Mouse (Mus musculus) frontal cortex, adult (tissue): ENCODE measurements around the gene Entpd7.

Source experiments
- ATAC-seq: cut with Nextera tagmentation; 2 replicates; pipeline ENCODE4 v1.9.2; 2017; ENCODE audit warnings: mild to moderate bottlenecking, moderate library complexity, mixed read lengths; ENCODE audit not compliant: low TSS enrichment

Entpd7 gene

DNA sequence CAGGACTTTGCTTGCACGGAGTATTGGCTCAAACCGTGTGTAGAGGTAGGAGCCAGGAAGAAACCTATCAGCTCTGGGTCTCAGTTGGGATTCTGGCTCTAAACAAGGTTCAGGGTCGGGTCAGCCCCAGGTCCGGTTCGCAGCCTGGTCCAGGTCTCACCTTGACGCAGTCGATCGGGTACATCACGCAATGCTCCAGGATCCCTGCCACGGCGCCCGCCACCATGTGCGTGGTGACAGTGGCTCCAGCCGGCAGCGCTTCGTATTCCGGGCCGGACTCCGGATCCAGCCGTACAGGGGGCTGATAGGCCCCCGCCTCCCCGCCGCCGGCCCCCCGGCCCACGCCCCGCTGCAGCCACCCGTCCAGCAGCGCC, 15.2 kb upstream of the Entpd7 start:
- no peak for ATAC-seq

DNA sequence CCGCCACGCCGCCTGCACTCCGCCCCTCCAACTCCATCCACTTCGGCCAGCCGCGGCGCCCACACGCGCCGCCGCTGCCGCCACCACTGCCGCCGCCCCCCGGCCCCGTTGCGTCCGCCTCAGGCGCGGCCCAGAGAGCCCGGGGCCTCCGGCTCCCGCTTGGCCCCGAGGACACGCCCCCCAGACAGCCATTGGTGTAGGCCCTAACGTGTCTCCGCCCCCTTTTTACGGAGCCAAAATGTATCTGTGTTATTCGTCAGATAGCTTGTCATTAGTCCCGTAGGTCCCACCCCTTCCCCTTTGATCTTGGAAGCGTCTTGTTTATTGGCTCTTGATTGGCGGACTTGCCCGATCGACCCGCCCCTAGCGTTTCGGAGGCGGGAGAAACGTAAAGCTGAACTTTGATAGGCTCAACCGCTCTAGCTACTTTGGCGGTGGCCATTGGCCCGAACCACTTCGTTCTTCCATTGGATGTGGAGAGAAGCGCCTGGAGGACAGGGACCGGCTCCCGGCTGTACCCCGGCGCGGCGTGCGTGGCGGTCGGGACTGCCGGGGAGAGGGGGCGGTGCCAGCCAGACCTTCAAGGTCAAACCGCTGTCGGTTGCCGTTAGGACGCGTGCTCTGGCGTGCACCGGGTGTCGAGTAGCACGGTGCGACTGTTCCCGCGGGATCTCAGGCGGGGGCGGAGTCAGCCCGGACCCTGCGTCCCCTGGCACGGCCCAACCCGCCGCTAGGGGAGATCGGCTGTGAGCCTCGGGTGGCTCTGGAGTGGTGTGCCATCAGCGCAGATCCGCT, 14.5 kb upstream of the Entpd7 start, which contains the start of gene Slc25a28:
TSS of gene Slc25a28 (minus strand) at position 152 of the 795 bp plus-strand sequence.
- peak; percentile 88 for ATAC-seq

DNA sequence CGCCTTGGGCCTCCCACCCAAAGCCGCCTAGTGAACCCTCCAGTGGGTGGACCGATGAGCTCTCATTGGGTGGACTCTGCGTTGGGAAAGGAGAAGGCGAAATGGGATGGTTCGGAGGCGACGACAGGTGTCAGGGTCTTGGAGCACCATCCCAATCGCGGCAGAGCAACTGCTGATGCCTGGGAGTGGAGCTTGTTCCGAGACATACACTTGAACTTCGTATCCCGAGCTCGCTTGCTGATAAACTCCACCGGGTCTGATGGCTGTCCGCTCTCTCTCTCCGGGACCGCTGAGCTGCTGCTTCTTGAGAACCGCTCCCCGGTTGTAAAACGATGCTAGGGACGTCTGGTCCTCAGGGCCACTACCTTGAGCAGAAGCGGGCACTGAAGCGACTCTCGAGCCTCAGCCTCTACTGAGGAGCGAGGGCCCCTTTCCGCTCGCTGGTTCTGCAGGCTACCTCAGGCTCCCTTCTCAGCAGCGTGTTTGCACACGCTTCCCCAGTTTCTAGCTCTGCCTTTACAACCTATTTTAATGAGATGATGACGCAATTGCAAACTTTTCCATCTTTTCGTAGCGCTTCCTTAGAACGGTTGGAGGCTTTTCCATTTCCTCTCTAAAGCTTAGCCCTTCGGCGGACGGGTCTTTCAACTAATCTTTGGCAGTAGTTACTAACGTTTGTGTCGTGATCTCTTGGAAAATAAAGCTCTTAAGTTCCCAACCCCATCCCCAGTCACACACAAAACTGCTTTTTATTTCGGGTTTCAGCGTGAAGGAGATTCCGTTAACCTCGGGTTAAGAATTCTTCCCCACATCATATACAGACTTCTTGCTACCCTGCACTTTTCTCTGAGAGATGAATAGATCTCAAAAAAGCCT, 13.7 kb upstream of the Entpd7 start:
- peak; percentile 31 for ATAC-seq

DNA sequence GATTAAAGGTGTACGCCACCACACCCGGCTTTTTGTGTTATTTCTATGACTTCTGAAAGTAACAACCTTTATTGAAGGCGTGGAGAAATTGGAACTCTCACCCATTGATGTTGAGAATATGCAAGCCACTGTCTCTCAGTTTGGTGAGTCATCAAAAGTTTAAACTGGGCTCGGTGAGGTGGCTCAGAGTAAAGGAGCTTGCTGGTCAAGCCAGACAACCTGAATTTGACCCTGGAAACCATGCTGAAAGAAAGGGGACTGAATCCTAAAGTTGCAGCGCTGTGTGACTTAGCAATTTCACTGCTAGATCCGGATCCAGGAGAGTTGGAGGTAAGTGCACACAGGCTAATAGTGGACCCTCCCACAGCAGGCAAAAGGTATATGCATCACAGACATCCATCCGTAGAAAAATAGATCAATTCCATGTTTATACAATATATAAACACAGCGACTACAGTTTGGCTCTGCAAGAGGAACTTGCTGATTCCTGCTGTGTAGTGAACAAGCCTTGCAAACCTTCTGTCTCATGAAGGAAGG, 10.9 kb upstream of the Entpd7 start:
- no peak for ATAC-seq

DNA sequence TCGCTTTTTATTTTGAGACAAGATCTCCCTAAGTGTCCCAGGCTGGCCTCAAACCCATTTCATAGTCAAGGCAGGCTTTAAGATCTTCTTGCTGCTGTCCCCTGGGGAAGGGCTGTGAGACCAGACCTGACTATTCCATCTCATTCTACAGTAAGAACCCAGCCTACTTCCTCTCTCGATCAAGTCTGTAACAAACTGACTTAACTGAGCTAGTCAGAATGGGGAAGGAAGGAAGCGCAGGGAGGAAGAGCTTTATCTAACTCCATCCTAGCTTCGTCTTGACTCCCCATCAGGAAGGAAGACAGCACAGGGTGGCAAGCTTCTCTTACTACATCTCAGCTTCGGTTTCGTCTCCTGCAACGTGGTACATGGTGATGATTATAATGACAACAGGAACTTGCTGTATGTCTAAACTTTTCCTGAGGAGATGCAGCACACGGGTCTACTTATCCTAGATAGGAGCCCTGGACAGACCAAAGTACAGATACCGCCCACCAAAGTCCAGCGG, 9.9 kb upstream of the Entpd7 start:
- no peak for ATAC-seq

DNA sequence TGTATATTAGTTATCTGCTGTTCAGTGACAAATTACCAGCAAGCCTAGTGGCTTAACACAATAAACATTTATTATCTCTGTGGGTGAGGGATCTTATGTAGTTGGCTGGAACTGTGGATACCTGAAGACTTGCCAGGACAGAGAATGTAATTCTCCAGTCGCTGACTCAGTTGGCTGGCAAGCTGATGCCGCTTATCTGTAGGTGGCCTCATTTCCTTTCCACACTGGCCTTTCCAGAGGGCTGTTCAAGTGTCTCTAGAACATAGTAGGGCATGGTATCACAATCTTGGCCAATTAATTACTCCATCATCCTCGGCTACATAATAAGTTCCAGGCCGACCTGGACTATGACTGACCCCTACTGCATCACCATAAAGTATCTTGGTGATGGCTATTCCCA, 7.9 kb upstream of the Entpd7 start:
- no peak for ATAC-seq

DNA sequence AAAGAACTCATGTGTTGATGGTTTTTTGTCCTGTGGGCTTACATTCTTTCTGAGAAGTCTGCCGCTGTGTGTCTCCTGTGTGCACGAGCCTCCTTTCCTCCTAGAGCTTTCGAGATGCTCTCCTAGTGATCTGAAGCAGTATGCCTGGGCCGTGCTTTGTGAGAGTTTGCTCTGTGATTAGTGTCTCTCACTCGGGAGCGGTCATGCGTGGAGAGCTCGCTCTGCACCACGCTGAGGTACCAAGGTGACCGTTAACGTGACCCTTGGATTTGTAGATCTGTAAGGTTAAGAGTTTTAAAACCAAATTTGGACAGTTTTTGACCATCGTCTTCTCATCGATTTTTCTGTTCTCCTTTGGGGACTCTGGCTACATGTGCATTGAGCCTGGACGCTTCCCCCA, 3.3 kb downstream of the Entpd7 start:
- ATAC-seq, result no peak

DNA sequence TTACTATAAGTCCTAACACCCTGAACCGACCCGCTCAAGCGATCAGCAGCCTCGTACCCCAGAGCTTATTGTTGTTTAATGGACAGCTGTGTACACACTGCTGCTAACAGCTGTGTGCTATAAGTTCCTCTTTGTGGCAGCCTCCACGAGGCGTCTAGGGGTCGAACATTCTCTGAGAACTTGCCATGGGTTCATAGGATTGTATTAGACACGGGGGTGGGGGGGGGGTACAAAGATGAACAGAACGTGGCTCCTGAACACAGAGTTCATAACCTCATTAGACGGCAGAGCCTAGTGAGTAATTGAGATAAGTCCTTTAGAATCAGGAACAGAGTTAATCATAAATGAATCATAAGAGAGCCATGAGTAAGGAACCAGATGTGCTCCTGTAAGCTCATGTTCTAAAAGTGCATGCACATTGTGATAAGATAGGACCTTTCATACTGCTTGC, 6.1 kb downstream of the Entpd7 start:
- no peak for ATAC-seq

DNA sequence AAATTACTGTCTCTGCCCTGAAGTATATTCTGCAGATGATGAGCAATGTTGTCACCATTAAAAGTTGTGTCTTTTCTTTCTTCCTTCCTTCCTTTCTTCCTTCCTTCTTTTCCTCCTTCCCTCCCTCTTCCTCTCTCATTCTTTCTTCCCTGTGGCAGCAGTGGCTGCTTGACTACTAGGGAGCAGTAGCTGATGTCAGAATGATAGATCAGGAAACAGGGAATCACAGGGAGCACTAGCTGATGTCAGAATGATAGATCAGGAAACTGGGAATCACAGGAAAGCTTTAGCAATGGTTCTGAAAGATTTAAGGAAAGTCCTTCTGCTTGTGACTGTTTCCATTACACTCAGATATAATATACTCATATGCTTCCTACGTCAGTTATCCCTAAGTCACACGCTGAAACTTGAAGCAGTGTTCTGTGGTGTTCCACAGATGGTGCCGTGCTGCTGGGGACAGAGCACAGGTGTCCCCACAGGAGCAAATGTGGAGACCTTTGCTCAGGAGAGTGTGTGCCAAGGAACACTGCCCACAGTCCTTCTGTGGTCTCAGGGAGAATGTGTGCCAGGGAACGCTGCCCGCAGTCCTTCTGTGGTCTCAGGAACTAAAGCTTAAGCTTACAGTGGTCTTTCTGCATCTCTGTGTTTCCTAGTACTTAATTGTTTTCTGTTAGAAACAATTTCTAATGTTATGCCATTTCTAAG, 8.3 kb downstream of the Entpd7 start:
- ATAC-seq, result peak; percentile 66

DNA sequence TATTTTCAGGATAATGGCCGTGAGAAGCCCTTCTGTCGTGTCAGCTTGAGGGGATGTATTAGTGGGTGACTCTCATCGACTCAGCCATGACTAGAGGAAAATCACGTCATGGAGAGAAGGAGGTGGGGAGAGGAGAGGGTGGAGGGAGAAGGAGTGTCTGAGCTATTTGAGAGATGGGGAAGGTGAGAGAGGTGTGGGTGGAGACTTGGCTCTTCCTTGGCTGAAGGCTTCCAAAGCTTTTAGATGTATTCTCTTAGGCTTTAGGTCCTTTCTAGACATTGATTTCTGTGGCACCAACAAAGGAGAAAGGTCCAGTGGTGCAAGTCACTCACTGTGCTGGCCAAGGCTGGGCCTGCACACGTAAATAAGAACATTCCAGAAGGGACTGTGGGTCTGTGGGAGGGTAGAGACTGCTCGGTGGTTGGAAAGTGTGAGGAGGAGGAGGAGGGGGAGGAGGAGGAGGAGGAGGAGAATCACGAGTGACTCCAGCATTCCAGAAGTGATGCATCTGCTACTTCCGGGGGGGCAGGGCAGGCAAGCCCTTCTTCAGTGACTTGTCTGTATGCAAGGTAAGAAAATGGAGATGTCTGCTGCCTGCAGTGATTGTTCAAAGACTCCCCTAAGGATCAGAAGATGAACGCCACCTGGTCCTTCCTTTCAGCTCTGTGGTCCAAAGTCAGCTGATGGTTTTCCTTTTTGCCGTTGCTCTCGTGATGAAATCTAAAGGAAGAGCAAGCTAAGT, 9.7 kb downstream of the Entpd7 start:
- peak; percentile 74 for ATAC-seq

DNA sequence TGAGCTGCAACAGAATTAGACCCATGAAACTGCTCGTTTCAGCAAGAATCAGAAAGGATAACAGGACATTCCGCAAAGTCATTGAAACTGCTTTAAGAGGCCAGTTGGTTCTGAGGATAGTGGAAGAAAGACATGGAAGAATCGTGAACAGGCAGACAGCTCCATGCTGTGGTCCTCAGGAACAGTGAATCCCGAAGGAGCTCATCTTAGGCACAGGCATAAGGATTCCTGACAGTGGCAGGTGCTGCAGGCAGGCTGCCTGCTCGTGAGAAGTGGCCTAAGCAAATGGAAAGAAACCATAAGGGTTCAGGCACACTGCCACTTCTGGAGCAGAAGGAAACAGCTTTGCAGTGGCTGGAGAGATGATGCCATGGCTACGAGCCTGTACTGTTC, 10.3 kb downstream of the Entpd7 start:
- ATAC-seq, result peak; percentile 58

DNA sequence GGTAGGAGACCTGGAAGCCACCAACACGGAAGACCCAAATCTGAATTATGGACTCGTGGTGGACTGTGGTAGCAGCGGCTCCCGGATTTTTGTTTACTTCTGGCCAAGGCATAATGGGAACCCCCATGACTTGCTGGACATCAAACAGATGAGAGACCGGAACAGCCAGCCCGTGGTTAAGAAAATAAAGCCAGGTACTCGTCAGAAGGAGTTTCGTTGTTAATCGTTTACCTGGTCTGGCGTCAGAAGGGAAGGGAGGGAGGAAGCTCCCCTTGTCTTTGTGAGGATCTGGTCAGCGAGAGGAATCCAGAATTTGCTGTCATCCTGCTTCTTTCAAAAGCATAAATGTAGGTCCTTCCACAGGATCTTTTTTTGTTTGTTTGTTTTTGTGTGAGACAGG, 14.7 kb downstream of the Entpd7 start:
- ATAC-seq, result no peak

DNA sequence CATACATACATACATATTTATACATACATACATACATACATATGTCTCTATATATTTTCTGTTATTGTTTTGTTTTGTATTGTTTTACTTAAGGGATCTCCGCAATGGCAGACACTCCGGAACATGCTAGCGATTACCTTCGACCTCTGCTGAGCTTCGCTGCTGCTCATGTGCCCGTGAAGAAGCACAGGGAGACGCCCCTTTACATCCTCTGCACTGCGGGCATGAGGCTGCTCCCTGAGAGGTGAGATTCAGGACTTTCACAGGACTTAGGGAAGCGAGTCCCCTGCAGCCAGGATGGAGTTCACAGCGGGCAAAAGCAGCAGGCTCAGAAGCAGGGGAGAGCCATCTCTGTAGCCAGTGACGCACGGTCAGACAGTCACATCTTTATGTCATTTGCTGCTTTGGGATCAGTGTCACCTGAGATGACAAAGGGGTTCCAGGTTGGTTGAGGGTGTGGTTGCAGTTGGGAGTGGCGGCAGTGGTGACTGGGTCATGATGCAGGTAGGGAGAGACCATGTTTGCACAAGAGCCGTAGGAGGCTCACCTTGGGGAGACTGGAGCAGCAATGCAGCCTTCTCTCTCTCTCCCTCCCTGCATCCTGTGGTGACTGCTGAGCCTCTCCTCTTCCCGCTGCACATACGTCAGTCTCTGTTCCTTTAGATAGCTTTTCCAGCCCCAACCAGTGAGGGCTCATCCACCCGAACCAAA, 15.5 kb downstream of the Entpd7 start:
- ATAC-seq, result no peak

DNA sequence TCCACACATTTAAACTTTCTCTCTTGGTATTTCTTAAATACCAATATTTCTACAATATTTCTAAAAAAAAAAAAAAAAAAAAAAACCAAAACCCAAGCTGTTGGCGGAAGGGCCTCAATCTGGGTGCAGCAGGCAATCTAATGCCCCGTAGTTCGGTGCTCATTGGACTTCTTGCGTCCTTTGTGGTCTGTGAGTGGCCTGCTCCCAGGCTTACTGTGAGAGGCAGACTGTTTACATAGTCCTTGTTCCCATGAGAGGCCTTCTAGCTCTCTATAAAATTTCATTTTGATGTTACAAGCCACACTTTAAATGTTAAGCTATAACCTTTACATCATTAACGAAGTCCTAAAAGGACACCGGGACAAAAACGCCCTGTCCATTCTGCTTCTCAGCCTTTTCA, 18.7 kb downstream of the Entpd7 start:
- no peak for ATAC-seq

DNA sequence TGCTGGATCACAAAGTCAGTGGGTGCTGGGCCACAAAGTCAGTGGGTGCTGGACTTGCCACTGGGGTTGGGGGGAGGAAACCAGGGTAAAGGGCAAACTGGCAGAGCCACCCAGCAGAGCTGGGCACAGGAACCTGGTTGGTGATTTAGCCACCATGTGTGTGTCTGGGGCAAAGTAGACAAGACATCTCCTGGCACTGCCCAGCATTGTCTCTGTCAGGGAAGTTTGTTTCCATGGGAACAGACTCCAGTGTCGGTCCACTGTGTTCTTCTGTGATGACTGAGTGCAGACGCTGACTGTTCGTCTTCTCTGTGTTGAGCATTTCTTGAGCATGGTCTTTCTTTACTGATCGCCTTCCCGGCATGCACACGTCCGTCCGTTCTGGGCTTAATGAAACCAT, 19.8 kb downstream of the Entpd7 start:
- no peak; the same call in 1 of the 2 replicates for ATAC-seq

DNA sequence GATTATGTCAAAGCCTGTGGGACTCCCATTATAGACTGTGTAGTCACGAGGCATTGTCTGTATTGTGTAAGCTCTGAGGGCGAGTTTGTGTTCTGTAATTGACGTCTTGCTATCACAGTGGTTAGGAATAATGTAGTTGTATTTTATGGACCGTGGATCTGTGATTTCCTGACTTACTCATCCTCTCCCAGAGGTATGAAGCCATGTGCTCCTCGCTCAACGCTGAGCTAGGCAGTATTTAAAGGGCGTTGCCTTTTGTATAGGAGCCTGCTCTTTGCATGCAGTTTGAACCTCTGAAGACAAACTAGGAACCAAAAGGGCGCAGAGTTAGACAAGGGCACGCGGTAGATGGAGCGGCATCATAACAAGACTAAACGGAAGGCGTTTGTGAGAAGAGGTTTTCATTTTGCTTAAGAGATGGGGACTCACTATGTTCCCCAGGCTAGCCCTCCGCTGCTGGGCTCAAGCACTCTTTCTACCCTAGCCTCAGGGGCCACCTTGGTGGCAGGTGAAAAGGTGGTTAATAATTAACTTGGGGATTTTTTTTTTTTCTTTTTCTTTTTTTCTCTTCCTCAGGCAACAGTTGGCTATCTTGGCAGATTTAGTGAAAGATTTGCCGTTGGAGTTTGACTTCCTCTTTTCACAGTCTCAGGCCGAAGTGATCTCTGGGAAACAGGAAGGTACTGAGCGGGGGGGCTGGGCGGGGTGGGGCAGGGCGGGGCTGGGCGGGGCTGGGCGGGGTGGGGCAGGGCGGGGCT, 21.9 kb downstream of the Entpd7 start:
- no peak for ATAC-seq

DNA sequence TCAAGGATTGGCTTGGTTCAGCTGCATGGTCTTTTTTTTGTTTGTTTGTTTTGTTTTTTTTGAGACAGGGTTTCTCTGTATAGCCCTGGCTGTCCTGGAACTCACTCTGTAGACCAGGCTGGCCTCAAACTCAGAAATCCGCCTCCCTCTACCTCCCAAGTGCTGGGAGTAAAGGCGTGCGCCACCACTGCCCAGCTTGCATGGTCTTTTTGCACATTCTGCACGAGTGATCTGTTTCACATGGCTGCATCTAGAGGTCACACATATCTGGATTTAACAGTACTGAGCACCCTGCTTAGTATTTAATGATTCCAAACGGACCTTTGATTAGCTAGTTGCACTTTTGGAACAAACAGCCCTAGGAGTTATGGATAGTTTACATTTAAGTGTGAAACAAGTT, 22.5 kb downstream of the Entpd7 start:
- ATAC-seq, result no peak

DNA sequence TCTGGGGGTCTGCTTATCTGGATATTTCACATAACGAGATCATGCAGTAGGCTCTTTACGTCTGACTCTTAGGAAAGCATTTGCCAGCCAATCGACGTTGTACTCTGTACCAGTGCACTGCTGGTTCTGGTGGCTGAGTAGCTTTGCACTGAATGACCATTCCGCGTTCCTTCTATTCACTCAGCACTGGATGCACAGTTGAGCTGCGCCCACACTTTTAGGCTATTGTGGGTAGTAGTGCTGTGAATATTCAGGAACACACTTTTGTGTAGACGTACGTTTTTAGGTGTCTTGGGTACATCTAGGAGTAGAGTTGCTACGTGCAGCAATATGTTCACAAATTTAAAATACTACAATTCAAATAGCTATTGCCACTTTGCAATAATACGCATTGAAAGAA, 30.6 kb downstream of the Entpd7 start:
- peak; percentile 87 for ATAC-seq

DNA sequence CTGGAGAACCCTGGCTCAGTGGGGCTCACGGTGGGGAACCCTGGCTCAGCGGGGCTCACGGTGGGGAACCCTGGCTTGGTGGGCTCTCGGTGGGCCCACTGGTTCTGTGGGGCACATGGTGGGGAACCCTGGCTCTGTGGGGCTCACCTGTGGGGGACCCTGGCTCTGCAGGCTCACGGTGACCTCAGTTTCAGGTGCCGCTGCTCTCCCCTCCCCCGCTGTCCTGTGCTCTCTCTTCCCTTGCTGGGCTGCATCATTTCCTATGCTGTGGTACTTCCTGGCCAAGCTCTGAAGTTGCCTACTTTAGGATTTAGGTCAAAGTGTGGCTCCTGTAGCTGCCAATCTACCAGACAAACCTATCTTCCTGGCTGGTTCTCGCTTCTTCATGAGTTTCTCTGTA, 33.4 kb downstream of the Entpd7 start:
- no peak for ATAC-seq

DNA sequence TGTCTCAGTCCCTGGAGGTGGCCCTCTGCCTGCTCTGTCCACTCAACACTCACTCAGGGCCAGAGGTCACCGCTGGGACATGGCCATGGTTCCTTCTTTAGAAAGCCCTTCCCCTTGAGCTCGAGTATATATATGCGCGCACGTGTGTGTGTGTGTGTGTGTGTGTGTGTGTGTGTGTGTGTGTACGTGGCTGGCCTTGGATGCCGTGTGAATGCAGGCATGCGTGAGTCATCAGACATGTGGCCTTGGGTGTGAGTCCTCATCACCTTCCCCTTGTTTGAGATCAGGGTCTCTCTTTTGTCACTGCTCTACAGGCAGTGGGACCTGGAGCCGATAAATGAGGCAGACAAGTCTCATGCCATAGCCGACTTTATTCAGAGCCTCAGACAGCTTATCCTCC, 34.0 kb downstream of the Entpd7 start:
- no peak for ATAC-seq
